Mouse (Mus musculus): ENCODE data around the gene Dlg4.

DNA sequence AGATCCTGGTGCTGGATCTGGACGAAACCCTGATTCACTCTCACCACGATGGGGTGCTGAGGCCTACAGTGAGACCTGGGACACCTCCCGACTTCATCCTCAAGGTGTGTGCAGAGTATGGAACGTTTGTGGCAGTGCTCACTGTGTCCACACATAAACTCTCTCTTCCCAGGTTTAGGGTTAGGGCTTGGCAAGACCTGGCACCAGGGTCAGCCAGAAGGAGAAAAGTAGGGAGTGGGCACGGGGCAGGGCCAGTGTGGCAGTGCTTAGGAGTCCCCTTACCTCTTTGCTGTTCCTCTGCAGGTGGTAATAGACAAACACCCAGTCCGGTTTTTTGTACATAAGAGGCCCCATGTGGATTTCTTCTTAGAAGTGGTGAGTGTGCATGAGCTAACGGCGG is 32.3 kb upstream of the Dlg4 start:
- no peak for TF ChIP-seq CTCF (conservative IDR thresholded peaks at IDR 0.05; ENCODE audit: insufficient read depth, insufficient read length, low read depth, low read length)
- no peak for TF ChIP-seq POLR2A (IDR thresholded peaks at IDR 0.05; ENCODE audit: low read depth, low read length)
